Mouse (Mus musculus): ENCODE data around the gene Xpc.

DNA sequence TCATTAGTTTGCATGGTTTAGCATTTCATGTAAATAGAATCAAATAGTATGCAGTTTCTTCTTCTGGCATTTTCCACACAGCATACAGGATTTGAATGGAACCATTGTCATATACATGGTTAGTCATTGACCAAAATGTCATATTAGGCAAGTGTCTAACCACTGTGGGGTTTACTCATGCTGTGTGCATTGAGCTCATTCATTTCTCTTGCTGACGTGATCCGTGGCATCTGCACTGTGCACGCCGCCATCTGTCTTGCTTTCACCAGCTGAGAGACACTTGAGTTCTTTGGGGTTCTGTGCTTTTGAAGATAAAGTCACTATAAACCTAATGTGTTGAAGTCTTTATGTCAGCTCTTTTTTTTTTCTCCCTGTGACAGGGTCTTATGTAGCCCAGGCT is 43.7 kb upstream of the Xpc start:
- TF ChIP-seq CTCF (IDR thresholded peaks at IDR 0.05; ENCODE audit: low read depth) (no peak), EP300 (IDR thresholded peaks at IDR 0.05; ENCODE audit: low read depth) (no peak)

All from liver, embryonic 14.5 days (tissue).